Mouse (Mus musculus) induced T-regulatory cell, adult 2 months (primary cell): ENCODE measurements around the gene Rprd2.

Experiments used
- DNase-seq: peaks from one replicate; pipeline ENCODE4 v3.0.0-alpha.2; 2012; ENCODE audit warnings: low read depth

Rprd2 gene

GRCm38 (mm10) chr3:95735071-95735670, 83.5 kb downstream of the Rprd2 start:
- no peak for DNase-seq

DNA sequence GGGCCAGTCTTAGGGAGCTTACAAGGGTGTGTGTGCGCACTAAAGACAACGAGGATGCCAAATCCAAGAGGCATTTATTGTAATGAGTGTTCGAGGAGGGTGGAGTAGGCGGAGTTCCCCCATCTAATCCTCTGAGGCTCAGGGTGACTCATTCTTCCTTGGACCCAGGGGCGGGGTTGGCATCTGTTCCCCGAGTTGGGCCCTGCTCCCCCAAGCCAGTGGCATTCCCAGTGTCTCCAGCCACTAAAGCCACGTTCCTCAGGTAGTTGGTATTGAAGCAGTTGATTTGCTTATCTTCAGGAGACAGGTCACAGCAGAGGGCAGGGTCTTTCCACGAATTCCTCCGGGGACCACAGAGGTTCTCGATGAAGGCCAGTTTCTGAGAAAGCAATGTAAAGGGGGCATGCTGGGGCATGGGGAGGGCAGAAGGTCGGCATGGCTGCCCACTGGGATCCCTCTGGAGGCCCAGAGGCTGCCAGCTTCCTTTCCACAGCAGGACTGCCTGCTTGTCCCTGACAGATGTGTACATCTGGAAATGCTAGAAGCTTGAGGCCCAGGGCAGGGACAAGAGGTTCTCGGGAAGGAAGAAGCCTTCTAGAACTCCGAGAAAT, 84.5 kb downstream of the Rprd2 start:
- DNase-seq: no peak

GRCm38 (mm10) chr3:95732744-95733521, 85.7 kb downstream of the Rprd2 start:
- no peak for DNase-seq

GRCm38 (mm10) chr3:95732297-95732696, 86.4 kb downstream of the Rprd2 start:
- no peak for DNase-seq

- no peak for DNase-seq
These were observed 86.9 kb downstream of the Rprd2 start for GRCm38 (mm10) chr3:95731802-95732201.

DNA sequence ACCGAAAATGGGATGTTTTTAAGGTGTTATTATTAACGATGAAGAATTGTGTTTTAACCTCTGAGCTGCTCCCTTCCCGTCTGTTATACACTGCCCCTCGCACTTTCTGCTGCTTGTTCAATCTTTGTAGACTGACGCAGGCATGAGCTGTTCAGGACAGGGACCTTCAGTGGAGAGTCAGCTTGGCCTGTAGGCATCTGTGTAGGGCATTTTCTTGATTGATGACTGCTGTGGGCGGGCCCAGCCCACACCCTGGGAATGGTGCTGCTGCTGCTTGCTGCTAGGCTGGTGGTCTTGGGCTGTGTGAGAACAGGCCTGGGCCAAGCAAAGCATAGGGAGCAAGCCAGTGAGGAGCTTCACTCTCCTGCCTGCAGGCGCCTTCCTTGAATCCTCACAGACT, 88.2 kb downstream of the Rprd2 start:
- no peak for DNase-seq

- no peak for DNase-seq
These were observed 89.8 kb downstream of the Rprd2 start for GRCm38 (mm10) chr3:95728906-95729305.

DNA sequence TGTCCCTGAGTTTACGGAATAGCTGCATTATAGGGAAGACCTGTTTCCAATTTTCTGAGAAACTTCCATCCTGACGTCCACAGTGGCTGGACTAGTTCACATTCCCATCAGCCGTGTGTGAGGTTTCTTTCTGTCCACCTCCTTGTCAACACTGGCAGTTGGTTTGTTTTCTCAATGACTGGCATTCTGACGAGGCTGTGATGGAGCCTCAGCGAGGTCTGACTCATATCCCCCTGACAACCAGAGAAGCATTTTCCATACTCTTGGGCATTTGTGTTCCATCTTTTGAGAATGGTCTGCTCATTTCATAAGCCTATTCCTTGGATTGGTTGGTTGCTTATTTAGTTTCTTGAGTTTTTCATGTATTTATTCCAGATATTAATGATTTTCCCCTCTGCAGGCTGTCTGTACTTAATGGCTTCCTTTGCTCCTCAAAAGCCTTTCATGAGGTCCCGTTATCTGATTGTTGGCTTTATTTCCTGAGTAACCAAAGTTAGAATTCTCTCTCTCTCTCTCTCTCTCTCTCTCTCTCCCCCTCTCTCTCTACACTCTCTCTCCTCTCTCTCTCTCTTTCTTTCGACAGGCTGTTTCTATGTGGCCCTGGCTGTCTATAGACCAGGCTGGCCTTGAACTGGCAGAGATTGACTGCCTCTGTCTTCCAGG, 91.8 kb downstream of the Rprd2 start:
- no peak for DNase-seq

GRCm38 (mm10) chr3:95725863-95726262, 92.8 kb downstream of the Rprd2 start:
- DNase-seq: no peak

DNA sequence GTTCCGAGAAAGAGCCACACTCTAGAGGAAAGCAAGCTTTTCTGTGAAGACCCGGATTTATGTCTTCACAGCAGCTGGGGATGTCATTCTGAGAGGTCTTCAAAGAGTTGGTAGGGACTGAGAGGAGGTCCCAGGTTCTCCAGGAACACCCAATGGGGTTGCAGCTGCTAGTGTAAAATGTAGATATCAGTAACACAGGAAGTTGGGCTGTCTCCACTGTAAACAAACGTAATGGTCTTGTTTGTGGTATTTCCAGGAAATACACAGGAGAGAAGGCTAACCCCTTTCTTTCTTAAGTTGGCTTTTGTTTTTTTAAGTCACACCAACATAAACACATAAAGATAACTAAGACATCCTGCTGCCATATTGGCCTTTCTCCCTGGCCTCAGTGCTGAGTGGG, 96.3 kb downstream of the Rprd2 start:
- peak; percentile 77 for DNase-seq

DNA sequence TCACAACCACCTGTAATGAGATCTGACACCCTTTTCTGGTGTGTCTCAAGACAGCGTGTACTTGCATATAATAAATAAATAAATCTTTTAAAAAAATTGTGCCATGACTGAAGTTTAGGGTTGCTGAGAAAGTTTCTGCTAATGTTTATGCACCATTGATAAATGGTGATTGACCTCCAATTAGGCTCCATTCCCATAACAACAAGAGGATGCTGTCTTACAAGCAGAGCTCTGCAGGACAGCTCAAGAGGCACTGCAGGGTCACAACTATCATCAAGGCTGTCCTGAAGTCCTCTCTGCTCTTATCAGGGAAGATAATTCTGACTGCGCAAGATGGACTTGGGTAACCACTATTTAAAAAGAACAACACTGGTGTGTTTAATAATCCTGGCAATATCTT, 100.5 kb downstream of the Rprd2 start:
- DNase-seq: no peak

DNA sequence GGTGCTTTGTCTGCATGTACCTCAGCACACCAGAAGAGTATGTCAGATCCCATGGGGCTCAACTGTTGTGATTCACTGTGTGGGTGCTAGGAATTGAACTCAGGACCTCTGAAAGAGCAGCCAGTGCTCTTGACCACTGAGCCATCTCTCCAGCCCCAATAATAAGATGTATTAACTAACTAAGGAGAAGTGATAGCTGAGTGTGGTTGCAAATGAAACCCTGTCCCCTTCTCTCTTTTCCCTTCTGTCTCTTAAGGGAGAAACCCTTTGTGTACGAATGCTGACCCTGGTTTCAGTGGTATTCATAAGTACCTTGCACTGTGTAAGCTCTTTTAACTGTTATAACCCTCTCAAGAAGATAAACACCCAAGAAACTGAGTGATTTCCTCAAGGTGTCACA, 102.6 kb downstream of the Rprd2 start:
- DNase-seq: no peak
